Mouse (Mus musculus) CD8-positive naive resting alpha-beta T cell, adult 2 months (primary cell): Measurements from ENCODE around the gene Frmpd4.
A peak's percentile ranks its signal among the peaks of the same experiment; 100 is the strongest.

Experiments used
- DNase-seq, 2 experiments: peaks; one replicate each; pipeline ENCODE4 v3.0.0; 2022; ENCODE audit warnings: low read depth in 2 of 2, low spot score in 2 of 2

Gene Frmpd4

GRCm38 (mm10) chrX:167597639-167598217, 979.3 kb downstream of the Frmpd4 start:
- no peak for DNase-seq

- DNase-seq: no peak
Observed at GRCm38 (mm10) chrX:167552827-167553226, 1024.2 kb downstream of the Frmpd4 start.

GRCm38 (mm10) chrX:167523151-167523550, 1053.9 kb downstream of the Frmpd4 start:
- DNase-seq: no peak

GRCm38 (mm10) chrX:167522528-167522927, 1054.5 kb downstream of the Frmpd4 start:
- no peak for DNase-seq

- no peak for DNase-seq
Observed at GRCm38 (mm10) chrX:167518440-167518839, 1058.6 kb downstream of the Frmpd4 start.

GRCm38 (mm10) chrX:167497780-167498179, 1079.3 kb downstream of the Frmpd4 start:
- DNase-seq: peak; percentile 2 to 14

- no peak for DNase-seq
Observed at GRCm38 (mm10) chrX:167492265-167492664, 1084.8 kb downstream of the Frmpd4 start.

- DNase-seq: no peak
Observed at GRCm38 (mm10) chrX:167491589-167492207, 1085.3 kb downstream of the Frmpd4 start.

GRCm38 (mm10) chrX:167483409-167484177, 1093.4 kb downstream of the Frmpd4 start:
- DNase-seq: no peak

GRCm38 (mm10) chrX:167477636-167478035, 1099.4 kb downstream of the Frmpd4 start:
- DNase-seq: no peak

GRCm38 (mm10) chrX:167434883-167435282, 1142.1 kb downstream of the Frmpd4 start:
- no peak for DNase-seq

- no peak for DNase-seq
Observed at GRCm38 (mm10) chrX:167433950-167434349, 1143.1 kb downstream of the Frmpd4 start.
